Mouse (Mus musculus) thymus, adult 2 months (tissue): Measurements from ENCODE around the gene Hoxa1.

Source experiments
- CTCF ChIP-seq: fragments of 200-500 bp; IDR thresholded peaks from 2 replicates; pipeline ENCODE4 v1.5.1; 2012; ENCODE audit warnings: mild to moderate bottlenecking, control low read depth, low read length, moderate library complexity, borderline replicate concordance; ENCODE audit not compliant: control insufficient read depth, poor library complexity, insufficient read depth; ENCODE audit errors: extremely low read depth
- POLR2A ChIP-seq: fragments of 200-500 bp; IDR thresholded peaks from 2 replicates; pipeline ENCODE4 v1.6.1; 2012; ENCODE audit warnings: mild to moderate bottlenecking, low read length, control low read depth, moderate library complexity; ENCODE audit not compliant: control insufficient read depth, poor library complexity, insufficient read depth; ENCODE audit errors: extremely low read depth

DNA sequence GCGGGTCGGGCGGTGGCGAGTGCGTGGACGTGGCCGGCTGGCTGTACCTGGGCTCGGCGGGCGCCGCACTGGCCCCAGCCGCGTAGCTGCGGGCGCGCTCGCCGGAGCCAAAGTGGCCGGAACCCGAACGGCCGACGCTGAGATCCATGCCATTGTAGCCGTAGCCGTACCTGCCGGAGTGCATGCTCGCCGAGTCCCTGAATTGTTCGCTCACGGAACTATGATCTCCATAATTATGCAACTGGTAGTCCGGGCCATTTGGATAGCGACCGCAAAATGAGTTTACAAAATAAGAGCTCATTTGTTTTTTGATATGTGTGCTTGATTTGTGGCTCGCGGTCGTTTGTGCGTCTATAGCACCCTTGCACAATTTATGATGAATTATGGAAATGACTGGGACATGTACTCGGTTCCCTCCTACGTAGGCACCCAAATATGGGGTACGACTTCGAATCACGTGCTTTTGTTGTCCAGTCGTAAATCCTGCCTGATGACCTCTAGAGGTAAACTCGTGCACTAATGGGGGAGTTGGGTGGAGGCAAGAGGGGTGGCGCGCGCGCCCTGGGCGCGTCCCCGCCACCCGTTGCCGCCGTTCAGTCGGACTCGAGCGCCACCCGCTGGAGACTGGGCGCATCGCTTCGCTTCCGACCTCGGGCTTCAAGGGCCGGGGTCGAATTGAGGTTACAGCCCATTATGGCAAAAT is 46.1 kb upstream of the Hoxa1 start, which contains the start of gene Hoxa5:
- TF ChIP-seq POLR2A (no peak), CTCF (no peak)
